Mouse (Mus musculus): Measurements from ENCODE around the gene Fktn.
A peak's percentile ranks its signal among the peaks of the same experiment; 100 is the strongest.

The Fktn gene

GRCm38 (mm10) chr4:53825821-53826605 is 112.2 kb downstream of the Fktn start, which contains the start of gene Tmem38b:
TSS of gene Tmem38b (plus strand) at chr4:53826045.
- peak; percentile 86 for DNase-seq (ENCODE audit: low read depth, low spot score)

- no peak for DNase-seq (ENCODE audit: low read depth, low spot score)
These were observed 112.9 kb downstream of the Fktn start for GRCm38 (mm10) chr4:53826641-53827248.
